Mouse (Mus musculus): ENCODE measurements at regions not wholly inside any gene's neighbourhood (a gene's known extent, or its start where the extent isn't known, plus 50 kb on each side); places are given as distances from the start of the nearest gene placed in this dataset.

DNA sequence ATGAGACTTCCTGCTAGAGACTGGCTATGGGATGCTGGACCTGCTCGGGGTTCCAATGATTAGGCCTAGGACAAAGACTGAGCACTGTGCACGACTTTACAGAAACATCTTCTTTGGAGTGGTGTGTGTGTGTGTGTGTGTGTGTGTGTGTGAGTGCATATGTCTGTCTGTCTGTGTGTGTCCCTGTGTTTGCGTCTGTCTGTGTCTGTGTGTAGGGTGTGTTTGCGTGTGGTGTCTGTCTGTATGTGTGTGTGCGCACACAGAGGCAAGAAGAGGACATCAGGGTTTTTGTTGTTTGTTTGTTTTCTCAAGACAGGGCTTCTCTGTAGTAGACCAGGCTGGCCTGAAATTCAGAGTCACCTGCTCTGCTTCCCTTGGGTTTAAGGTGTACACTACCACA lies 51.9 kb upstream of the Slco4a1 start:
- 84% methylated on average over 5 of the region's 5 CpGs for WGBS

DNA sequence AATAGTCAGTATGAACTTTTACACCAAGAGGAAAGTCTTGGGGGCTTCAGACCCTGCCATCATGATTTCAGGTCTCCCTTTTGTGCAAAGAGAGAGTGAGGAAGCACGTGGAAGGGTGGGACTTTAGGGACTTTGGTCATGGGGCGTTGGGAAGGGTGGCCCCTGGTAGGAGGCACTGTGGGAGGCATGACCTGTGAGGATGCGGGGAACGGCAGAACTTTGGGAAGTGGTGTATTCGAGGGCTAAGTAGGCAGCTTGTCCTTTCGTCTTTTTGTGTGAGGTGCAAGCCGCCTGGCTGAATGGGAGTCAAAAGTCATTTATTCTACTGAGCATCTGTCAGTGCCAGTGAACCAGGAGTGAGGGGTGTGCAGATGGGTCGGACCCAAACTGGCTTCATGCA lies 52.4 kb upstream of the Slco4a1 start:
- WGBS, result 62% methylated on average over 8 of the region's 8 CpGs
- Histone ChIP-seq H3K4me2 (no peak overlapping the region), H3K27me3 (replicated peaks) (no peaks in the 10 kb centered on the region), H3K4me3 (replicated peaks) (no peak overlapping the region), H3K36me3 (no peaks in the 10 kb centered on the region), H3K9ac (no peak overlapping the region), H3K9me3 (no peaks in the 10 kb centered on the region), H3K4me1 (no peaks in the 10 kb centered on the region), H3K27ac (no peak overlapping the region)
- ATAC-seq (ENCODE audit: insufficient read depth, low FRiP score, low read depth), result no peak

More for the DNA sequence above, 51.9 kb upstream of the Slco4a1 start:
- Histone ChIP-seq H3K9me3 (no peaks in the 10 kb centered on the region), H3K4me3 (replicated peaks) (no peak overlapping the region), H3K27me3 (replicated peaks) (no peaks in the 10 kb centered on the region), H3K27ac (no peak overlapping the region), H3K9ac (no peak overlapping the region), H3K36me3 (no peaks in the 10 kb centered on the region), H3K4me1 (no peaks in the 10 kb centered on the region), H3K4me2 (no peak overlapping the region)
- no peak for ATAC-seq (ENCODE audit: insufficient read depth, low FRiP score, low read depth)

DNA sequence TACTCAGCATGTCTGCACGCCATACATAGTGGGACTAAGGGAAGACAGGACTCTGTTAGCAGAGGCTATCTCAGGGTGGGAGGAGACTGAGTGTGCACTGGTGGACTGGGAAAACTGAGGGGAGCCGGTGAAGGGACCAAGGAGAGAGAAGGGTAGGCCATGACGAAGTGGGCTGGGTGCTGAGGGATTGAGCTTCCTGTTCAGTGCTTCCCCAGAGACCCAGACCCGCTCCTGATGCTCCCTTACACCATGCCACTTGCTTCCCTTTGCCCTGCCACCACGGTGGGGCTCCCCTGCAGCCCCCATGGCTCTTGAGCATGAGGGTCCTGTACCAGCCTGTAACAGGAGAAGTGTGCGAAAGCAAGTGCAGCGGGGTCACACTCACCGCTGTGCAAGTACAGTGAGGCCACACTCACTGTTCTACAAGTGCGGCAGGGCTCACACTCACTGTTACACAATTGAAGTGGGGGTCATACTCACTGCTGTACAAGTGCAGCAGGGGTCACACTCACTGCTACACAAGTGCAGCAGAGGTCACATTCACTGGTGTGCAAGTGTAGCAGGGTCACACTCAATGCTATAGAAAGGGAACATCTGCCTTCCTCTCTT lies 53.1 kb upstream of the Slco4a1 start:
- Histone ChIP-seq H3K9ac (no peak overlapping the region), H3K4me3 (replicated peaks) (no peak overlapping the region), H3K36me3 (no peaks in the 10 kb centered on the region), H3K27me3 (replicated peaks) (no peaks in the 10 kb centered on the region), H3K4me2 (no peak overlapping the region), H3K4me1 (no peaks in the 10 kb centered on the region), H3K27ac (no peak overlapping the region), H3K9me3 (no peaks in the 10 kb centered on the region)
- 74% methylated on average over 9 of the region's 9 CpGs for WGBS
- no peak for ATAC-seq (ENCODE audit: insufficient read depth, low FRiP score, low read depth)

DNA sequence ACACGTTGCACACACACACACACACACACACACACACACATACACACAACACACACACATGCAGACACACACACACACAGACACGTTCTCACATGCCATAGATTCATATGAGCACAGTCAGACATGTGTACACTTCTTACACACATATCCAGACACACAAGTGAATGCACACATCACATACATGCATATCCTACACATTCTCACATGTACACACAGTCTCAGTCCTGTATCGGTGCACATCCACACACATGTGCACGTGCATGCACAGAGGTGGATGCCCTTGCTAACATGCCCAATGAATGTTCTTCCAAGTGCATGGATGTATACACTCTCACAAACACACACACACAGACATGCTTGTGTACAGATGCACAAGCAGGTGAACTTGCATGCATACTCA lies 53.6 kb upstream of the Slco4a1 start:
- Histone ChIP-seq H3K27ac (no peak overlapping the region), H3K36me3 (no peaks in the 10 kb centered on the region), H3K4me1 (no peaks in the 10 kb centered on the region), H3K27me3 (replicated peaks) (no peaks in the 10 kb centered on the region), H3K4me2 (no peak overlapping the region), H3K9ac (no peak overlapping the region), H3K9me3 (no peaks in the 10 kb centered on the region), H3K4me3 (replicated peaks) (no peak overlapping the region)
- 81% methylated on average over 4 of the region's 4 CpGs for whole genome bisulfite sequencing
- no peak for ATAC-seq (ENCODE audit: insufficient read depth, low FRiP score, low read depth)

DNA sequence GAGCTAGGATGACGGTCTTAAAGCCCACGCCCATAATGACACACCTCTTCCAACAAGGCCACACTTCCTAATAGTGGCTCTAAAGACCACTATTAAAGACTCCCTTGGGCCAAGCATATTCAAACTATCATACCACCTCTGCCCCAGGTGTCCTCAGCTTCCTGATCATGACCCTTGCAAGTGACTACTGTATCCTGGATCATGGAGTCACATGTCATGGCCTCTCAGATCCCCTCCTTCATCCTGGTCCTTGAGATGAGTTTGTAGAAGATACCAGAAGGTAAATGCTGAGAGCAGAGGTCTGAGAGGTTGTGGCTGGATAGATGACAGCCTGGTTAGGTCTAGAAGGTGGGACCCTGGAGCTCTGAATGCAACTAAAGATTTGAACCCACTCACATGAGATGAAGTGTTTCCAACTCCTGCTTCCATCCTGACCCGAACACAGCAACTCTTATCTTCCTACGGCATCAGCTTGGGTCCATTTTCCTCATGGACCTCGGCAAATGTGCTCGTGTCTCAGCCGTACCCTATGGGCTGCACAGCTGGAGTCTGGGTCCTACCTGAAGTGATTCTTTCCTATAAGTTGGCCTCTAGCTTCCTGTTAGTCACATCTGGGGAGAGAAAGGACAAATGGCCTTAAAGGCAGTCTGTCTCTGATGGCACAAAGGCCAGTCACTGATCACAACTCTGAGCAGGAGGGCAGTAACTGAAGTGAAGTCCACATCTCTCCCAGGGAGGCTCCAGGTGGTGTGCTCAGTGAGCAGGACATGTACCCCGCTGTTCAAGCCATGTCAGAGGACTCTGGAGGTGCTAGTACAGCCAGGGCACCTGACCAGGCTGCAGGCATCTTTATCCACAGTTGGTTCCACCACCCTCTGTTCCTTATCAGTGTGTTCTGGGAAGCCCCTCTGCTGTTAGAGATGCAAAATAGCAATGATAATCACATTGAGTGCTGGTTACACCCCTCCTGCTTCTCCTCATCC lies 54.3 kb upstream of the Slco4a1 start:
- WGBS, result 83% methylated on average over 8 of the region's 8 CpGs
- no peaks in the 10 kb centered on the region for H3K9me3 ChIP-seq
- H3K4me2 ChIP-seq, result no peak overlapping the region
- H3K9ac ChIP-seq, result no peak overlapping the region
- H3K27ac ChIP-seq, result no peak overlapping the region
- ATAC-seq (ENCODE audit: insufficient read depth, low FRiP score, low read depth), result no peak
- H3K27me3 ChIP-seq (replicated peaks), result no peaks in the 10 kb centered on the region
- no peaks in the 10 kb centered on the region for H3K36me3 ChIP-seq
- no peak overlapping the region for H3K4me3 ChIP-seq (replicated peaks)
- H3K4me1 ChIP-seq, result no peaks in the 10 kb centered on the region

DNA sequence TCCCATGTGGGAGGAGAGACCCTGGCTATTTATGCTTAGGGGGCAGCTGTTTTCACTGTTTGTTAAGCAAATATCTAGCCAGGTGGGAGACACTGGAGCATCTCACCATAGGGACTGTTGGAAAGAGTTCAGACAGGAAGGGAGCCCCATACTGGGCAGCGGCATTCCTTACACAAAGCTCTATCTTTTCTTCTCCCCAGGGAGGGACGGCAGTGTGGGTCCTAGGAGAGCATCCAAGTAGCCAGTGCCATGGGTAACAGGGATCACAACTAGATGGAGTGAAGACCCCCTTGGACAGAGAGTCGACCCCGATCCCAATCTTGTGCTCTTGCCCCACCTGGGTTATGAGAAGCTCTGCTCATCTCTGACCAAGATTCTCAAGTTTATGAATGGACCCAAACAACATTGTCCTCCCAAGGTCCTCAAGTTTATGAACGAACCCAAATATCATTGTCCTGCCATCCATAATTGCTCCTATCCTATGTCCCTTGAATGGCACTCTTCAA lies 55.5 kb upstream of the Slco4a1 start:
- Histone ChIP-seq H3K36me3 (no peaks in the 10 kb centered on the region), H3K4me1 (no peaks in the 10 kb centered on the region), H3K9ac (no peak overlapping the region), H3K4me2 (no peak overlapping the region), H3K27me3 (replicated peaks) (no peaks in the 10 kb centered on the region), H3K4me3 (replicated peaks) (no peak overlapping the region), H3K27ac (no peak overlapping the region), H3K9me3 (no peaks in the 10 kb centered on the region)
- 83% methylated on average over 5 of the region's 5 CpGs for WGBS
- no peak for ATAC-seq (ENCODE audit: insufficient read depth, low FRiP score, low read depth)

DNA sequence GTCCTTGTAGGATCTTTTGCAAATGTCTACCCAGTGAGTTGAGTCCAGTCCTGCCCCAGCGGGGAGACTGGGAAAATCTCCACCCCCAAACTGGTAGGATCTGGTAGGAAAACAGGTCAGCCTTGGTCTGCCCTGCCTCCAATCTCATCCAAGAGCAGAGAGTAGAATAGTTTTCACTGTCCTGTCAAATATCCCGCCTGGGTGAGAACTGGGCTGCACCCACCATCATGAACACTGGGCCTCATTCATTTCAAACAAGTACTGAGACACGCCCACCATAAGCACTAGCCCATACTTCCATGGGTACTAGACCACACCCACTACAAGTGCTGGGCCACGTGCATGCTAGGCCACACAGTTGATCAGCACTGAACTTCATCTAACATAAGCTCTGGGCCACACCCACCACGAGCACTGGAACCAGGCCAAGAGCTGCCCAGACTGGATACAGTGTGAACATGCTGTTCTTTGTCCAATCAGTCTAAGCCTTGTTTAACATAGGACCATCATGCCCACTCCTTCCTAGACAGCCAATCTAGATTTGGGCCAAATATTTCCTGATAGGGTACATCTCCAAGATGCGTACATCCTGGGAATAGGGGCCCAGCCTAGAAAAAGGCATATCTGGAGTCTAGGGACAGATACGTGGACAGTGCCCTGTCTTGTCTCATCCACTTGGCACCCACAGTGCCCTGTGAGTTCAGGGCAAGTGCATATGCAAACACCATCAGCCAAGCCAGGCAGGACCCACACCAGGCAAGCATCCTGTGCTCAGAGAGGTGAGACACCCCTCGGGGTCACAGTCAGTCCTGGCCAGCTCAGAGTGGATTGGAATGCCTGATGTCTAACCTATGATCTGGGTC lies 56.2 kb upstream of the Slco4a1 start:
- peak; percentile 77 for ATAC-seq (ENCODE audit: insufficient read depth, low FRiP score, low read depth)
- H3K27me3 ChIP-seq (replicated peaks), result no peaks in the 10 kb centered on the region
- WGBS, result 59% methylated on average over 8 of the region's 8 CpGs
- no peak overlapping the region for H3K9ac ChIP-seq
- no peak overlapping the region for H3K4me3 ChIP-seq (replicated peaks)
- H3K27ac ChIP-seq, result no peak overlapping the region
- H3K4me2 ChIP-seq, result no peak overlapping the region
- no peaks in the 10 kb centered on the region for H3K9me3 ChIP-seq
- H3K36me3 ChIP-seq, result no peaks in the 10 kb centered on the region
- H3K4me1 ChIP-seq, result no peaks in the 10 kb centered on the region

DNA sequence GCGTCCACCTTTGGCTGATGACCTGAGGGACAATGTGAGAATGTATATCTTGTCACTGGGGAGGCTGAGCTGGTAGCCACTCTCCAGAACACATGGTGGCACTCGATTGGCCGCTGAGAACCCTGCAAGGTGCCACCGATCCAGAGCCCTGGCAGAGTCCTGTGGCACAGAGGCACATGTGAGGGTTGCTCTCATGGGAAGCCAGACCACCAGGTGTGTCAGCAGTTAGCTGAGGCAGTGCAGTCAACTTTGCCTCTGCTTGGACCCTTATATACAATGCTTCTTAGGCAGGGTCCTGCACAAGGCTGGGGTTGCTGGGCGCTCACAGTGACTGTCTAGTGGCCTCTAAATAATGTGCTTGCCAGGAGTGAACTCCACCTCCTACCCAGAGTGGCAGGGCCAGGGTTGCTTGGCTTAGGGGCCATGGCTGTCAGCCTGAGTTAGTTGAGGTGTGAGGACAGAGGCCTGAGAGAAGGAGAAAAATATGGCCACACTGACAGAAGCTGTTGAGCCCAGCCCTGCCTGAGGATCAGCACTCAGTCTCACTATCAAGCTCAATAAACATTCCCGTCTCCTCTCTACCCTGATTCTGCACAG lies 57.1 kb upstream of the Slco4a1 start:
- no peaks in the 10 kb centered on the region for H3K9me3 ChIP-seq
- 85% methylated on average over 6 of the region's 6 CpGs for WGBS
- H3K9ac ChIP-seq, result no peak overlapping the region
- no peak overlapping the region for H3K4me3 ChIP-seq (replicated peaks)
- ATAC-seq (ENCODE audit: insufficient read depth, low FRiP score, low read depth), result no peak
- H3K27me3 ChIP-seq (replicated peaks), result no peaks in the 10 kb centered on the region
- no peaks in the 10 kb centered on the region for H3K36me3 ChIP-seq
- H3K27ac ChIP-seq, result no peak overlapping the region
- H3K4me1 ChIP-seq, result no peaks in the 10 kb centered on the region
- no peak overlapping the region for H3K4me2 ChIP-seq

DNA sequence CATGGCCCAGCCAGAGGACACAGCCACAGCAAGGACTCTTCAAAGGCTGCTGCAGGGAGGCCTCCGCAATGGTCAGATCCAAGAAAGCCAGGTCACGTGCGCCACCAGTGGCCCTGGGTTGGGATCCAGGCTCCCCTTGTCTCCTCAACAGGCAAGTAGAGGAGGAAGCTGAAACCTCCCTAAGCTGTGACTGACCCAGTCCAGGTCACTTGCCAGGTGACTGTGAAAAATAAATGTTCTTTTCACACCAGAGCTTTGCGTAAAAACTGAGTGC lies 57.6 kb upstream of the Slco4a1 start:
- H3K4me2 ChIP-seq, result no peak overlapping the region

DNA sequence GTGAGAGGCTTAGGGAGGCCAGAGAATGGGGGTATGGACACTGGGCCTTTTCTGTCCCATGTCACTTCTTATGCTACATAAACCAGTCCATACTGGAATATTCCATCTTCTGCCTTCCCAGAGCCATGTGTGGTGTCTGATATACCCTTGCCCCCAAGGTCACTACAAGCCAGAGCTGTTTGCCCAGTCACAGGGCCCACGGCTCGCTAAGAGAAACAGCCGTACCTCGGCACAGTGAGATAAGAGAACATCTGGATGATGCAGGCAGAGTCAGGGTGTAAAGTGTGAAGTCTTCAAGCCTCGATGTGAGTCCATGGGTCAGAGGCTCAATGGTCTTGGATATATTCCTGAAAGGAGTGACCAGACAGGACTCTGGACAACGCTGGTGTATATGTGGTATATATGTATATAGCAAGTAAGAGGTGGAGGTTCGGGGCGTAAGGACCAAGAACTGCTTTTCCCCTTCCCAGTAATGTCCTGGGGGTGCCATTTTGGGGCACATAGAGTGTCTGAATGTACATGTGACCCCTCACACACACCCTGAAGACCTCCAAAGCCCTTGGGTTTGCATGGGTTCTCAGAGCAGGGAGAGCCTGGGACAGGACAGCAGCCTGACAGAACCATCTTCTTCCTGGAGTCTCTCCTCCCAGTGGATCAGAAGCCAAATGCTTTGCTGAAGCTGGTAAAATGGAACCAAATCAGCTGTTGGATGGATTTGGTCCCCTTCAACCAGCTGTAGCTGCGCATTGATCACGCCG lies 58.1 kb upstream of the Slco4a1 start:
- H3K9me3 ChIP-seq, result no peaks in the 10 kb centered on the region
- 77% methylated on average over 11 of the region's 11 CpGs for WGBS
- no peaks in the 10 kb centered on the region for H3K27me3 ChIP-seq (replicated peaks)

More for the DNA sequence above, 57.6 kb upstream of the Slco4a1 start:
- no peak for ATAC-seq (ENCODE audit: insufficient read depth, low FRiP score, low read depth)
- Histone ChIP-seq H3K4me1 (no peaks in the 10 kb centered on the region), H3K27ac (no peak overlapping the region), H3K27me3 (replicated peaks) (no peaks in the 10 kb centered on the region), H3K9me3 (no peaks in the 10 kb centered on the region), H3K36me3 (no peaks in the 10 kb centered on the region), H3K4me3 (replicated peaks) (no peak overlapping the region), H3K9ac (no peak overlapping the region)
- WGBS, result 86% methylated on average over 4 of the region's 4 CpGs

More for the DNA sequence above, 58.1 kb upstream of the Slco4a1 start:
- no peaks in the 10 kb centered on the region for H3K36me3 ChIP-seq
- no peak overlapping the region for H3K4me2 ChIP-seq
- ATAC-seq (ENCODE audit: insufficient read depth, low FRiP score, low read depth), result no peak
- no peaks in the 10 kb centered on the region for H3K4me1 ChIP-seq
- no peak overlapping the region for H3K9ac ChIP-seq
- H3K4me3 ChIP-seq (replicated peaks), result no peak overlapping the region
- no peak overlapping the region for H3K27ac ChIP-seq
